Mouse (Mus musculus) liver, embryonic 16.5 days (tissue): ENCODE data around the gene Babam2. TPM values are rescaled to one million over a fixed set of nuclear protein-coding genes. Genes with fewer than 3 reads are reported as not detected.

ENCODE experiments used
- ATAC-seq: fragments of 200-750 bp; cut with Nextera tagmentation; 2 replicates; pipeline ENCODE4 v1.8.0; 2017; ENCODE audit warnings: low read depth, mild to moderate bottlenecking, moderate number of reproducible peaks, moderate library complexity
- H3K27ac ChIP-seq: fragments of 300-500 bp; sonication (generic); 2 replicates; pipeline ENCODE4 v1.5.1; 2014; ENCODE audit warnings: mild to moderate bottlenecking, low read length
- H3K27me3 ChIP-seq: fragments of 300-500 bp; sonication (generic); 2 replicates; pipeline ENCODE4 v1.6.1; 2014; ENCODE audit warnings: low read depth, low read length, mixed read lengths; ENCODE audit not compliant: control insufficient read depth, insufficient read depth
- H3K36me3 ChIP-seq: fragments of 300-500 bp; sonication (generic); 2 replicates; pipeline ENCODE4 v1.6.1; 2014; ENCODE audit warnings: mild to moderate bottlenecking; ENCODE audit not compliant: control insufficient read depth, insufficient read depth
- H3K4me1 ChIP-seq: fragments of 300-500 bp; sonication (generic); 2 replicates; pipeline ENCODE4 v1.6.1; 2014; ENCODE audit warnings: low read depth, low read length, mixed read lengths; ENCODE audit not compliant: control insufficient read depth
- H3K4me2 ChIP-seq: fragments of 300-500 bp; sonication (generic); 2 replicates; pipeline ENCODE4 v1.6.1; 2014; ENCODE audit warnings: low read depth, low read length, mixed read lengths
- H3K4me3 ChIP-seq: fragments of 300-500 bp; sonication (generic); 2 replicates; pipeline ENCODE4 v1.5.1; 2014; ENCODE audit warnings: low read depth, mild to moderate bottlenecking, low read length
- H3K9ac ChIP-seq: fragments of 300-500 bp; sonication (generic); 2 replicates; pipeline ENCODE4 v1.6.1; 2014; ENCODE audit warnings: low read depth, low read length
- H3K9me3 ChIP-seq: fragments of 300-500 bp; sonication (generic); replicated peaks from 2 replicates; pipeline ENCODE4 v1.6.1; 2016; ENCODE audit warnings: low read length; ENCODE audit not compliant: control insufficient read depth
- WGBS: fragments of 180-500 bp; shearing (Covaris S2); extraction: QIAGEN DNeasy Blood & Tissue Kit; methylation state at CpG from one replicate; pipeline ENCODE4 v1.1.7; 2014; ENCODE audit not compliant: insufficient replicate concordance; 5-methylcytosine and 5-hydroxymethylcytosine counted together
- polyA plus RNA-seq: library from polyadenylated mRNA; unstranded; fragments of >200 nt; fragmentation: Nextera tagmentation; extraction: Ambion mirVana; gene quantifications from 2 replicates; pipeline ENCODE4 v1.2.1, GENCODE M21; 2015

Babam2 gene
- polyA plus RNA-seq = 31.8 and 32.4 TPM in 2 replicates

DNA sequence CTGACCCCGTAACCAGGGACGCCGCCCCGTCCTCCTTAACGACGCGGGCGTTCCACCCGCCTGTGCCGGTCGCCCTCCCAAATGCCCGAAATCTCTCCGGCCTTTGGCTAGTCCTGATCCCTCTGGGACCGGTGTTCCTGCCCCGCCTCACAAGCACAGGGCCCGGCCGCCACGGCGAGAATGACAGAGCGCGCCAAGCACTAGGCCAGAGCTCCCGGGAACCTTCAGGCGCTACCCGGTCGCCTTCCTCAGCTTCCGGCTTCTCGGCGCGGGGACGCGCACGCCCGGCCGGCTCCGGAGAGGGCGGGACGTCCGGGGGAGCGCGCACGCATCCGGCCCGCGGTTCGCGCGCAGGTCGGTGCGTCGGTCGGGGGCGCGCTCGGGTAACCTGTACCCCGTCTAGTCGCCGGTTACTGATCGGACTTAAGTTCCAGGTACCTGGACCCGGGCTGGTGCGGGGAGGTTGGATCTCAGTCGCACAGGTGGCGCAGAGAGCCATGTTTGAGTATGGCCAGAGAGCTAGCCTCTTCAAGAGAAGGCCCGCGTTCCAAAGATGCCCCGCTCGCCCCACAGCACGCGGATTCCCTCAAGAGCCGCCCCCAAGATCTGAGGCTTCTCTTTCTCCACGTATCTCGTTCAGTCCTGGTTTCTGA, at the start of gene Babam2:
Babam2 (plus strand) TSS at position 41 of the 653 bp plus-strand sequence.
- H3K4me3 ChIP-seq = peak within 1 kb of the TSS; percentile 75
- H3K4me1 ChIP-seq = peaks cover 10% of the 10 kb centered on the region
- H3K36me3 ChIP-seq = no peaks in the 10 kb centered on the region
- peak; percentile 95 for ATAC-seq
- H3K27ac ChIP-seq = peak within 1 kb of the TSS; percentile 95
- no peaks in the 10 kb centered on the region for H3K27me3 ChIP-seq
- H3K4me2 ChIP-seq = peak within 1 kb of the TSS; percentile 81
- no peaks in the 10 kb centered on the region for H3K9me3 ChIP-seq
- WGBS = under 1% methylated on average over 71 of the region's 71 CpGs
- H3K9ac ChIP-seq = peak within 1 kb of the TSS; percentile 73

DNA sequence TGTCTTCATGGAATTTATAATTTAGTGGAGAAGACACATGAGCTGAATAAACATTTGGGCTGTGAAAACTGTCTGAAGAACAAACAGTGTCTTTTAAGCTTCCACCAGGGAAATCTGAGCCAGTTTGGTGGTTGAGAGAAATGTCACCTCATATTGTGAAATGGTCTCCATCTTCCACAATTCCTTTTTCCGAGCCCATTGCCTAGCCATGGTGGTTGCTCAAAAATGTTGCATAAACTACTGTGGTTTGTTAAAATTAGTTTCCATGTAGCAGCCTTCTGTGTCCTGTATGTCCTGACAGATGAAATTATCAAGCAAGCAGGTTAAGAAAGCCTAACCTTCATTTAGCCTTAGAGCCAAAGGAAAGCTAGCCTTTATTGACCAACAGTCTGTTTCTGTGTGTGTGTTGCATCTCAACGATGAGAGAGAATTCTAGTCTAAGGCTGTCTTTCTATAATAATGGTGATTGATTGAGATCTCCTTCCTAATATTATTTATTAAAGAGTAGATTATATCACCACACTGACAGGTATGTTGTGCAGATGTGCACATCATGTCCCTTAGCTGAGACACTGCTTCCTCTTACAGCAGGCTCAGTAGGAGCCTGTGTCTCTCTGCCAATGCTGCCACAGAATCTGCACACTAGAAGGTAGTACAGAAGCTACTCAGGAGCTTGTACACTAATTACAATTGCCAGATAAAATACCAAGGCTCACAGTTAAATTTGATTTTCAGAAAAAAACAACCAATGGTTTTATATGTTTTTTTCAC, 46.8 kb upstream of the Babam2 start:
- no peaks in the 10 kb centered on the region for H3K9me3 ChIP-seq
- H3K4me3 ChIP-seq = no peak overlapping the region
- no peak for ATAC-seq
- WGBS = 73% methylated on average over 2 of the region's 2 CpGs
- H3K9ac ChIP-seq = no peak overlapping the region
- no peak overlapping the region for H3K4me2 ChIP-seq
- H3K27ac ChIP-seq = peak overlapping the region; percentile 56; the same call in 1 of the 2 replicates
- no peaks in the 10 kb centered on the region for H3K4me1 ChIP-seq
- H3K36me3 ChIP-seq = no peaks in the 10 kb centered on the region
- H3K27me3 ChIP-seq = no peaks in the 10 kb centered on the region

DNA sequence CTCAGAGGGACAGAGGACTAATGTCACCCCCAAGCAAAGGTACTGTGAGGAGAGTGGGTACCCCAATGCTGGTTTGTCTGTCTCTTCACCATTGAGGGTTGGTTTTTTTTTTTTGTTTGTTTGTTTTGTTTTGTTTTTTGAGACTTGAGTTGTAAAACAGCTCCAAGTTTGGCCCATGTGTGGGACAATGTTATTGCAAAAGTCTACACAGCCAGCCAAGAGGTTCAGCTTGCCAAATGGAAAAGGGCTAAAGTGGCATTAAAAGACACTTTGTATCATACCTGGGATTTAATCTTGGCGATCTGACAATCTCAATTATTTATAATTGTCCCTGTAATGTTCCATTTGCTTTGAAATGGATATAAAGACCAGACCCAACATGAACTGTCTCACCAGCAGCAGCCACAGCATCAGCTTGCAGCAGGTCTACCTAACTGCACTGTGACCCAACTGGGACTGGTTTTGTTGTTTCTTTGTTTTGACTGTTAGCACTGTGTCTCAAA, 41.7 kb upstream of the Babam2 start:
- no peak overlapping the region for H3K4me2 ChIP-seq
- no peak overlapping the region for H3K4me3 ChIP-seq
- H3K4me1 ChIP-seq = no peaks in the 10 kb centered on the region
- no peak overlapping the region for H3K9ac ChIP-seq
- no peaks in the 10 kb centered on the region for H3K9me3 ChIP-seq
- H3K27ac ChIP-seq = no peak overlapping the region
- no peak for ATAC-seq
- WGBS = 73% methylated on average over 1 of the region's 1 CpGs
- no peaks in the 10 kb centered on the region for H3K27me3 ChIP-seq
- H3K36me3 ChIP-seq = no peaks in the 10 kb centered on the region

DNA sequence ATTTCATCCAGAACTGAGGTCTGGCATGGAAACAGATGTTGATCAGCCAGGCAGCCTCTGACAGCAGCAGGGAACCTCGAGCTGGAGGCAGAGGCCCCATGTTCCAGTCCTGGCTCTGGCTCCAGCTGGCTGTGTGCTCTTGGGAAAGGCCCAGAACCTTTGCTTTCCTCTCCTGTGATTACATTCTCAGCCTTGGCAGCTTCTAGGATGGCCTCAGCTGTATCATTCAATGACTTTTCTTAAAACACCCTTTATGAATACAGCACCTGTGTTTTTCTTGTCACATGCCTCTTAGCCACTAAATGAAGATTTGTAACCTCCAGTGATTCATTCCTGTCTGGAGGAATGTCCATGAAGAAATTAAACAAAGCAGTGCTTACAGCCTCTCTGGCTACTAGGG, 31.3 kb upstream of the Babam2 start:
- ATAC-seq = no peak
- H3K9ac ChIP-seq = no peak overlapping the region

DNA sequence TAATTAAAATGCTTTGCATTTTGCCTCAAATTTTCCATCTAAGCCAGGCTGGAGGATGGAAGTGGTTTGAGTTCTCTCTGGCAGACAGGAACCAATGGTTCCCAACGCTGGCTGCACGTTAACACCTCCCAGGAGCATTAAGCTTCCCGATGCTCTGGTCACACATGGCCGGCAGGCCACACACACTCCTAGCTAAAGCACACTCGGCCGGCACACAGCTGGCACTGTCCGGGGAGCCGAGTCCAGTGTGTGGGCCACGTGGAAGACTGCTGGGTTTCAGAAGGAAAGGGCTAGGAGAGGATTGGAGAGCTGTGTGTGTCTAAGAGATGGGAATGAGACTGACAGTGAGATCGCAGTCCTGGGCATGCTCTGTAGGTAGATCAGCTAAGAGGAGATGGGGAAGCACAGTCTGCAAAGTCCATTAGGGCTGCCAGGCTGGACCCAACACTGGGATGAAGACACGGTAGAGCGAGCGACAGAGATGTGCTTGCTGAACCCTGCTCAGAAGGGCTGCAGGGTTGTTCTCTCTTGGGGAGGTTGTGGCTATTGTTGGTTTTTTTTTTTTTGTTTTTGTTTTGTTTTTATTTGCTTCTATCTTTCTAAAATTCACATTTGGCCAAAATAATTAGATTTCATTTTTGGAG, 29.0 kb upstream of the Babam2 start:
- Histone ChIP-seq H3K9me3 (no peaks in the 10 kb centered on the region), H3K4me3 (no peak overlapping the region), H3K4me2 (no peak overlapping the region), H3K27ac (no peak overlapping the region), H3K36me3 (no peaks in the 10 kb centered on the region), H3K9ac (no peak overlapping the region), H3K4me1 (no peaks in the 10 kb centered on the region), H3K27me3 (no peaks in the 10 kb centered on the region)
- 79% methylated on average over 13 of the region's 13 CpGs for WGBS
- ATAC-seq = no peak

More for the DNA sequence above, 31.3 kb upstream of the Babam2 start:
- Histone ChIP-seq H3K4me2 (no peak overlapping the region), H3K27me3 (no peaks in the 10 kb centered on the region), H3K4me3 (no peak overlapping the region), H3K4me1 (no peaks in the 10 kb centered on the region), H3K27ac (no peak overlapping the region), H3K9me3 (no peaks in the 10 kb centered on the region), H3K36me3 (no peaks in the 10 kb centered on the region)
- WGBS = 39% methylated on average over 1 of the region's 1 CpGs

DNA sequence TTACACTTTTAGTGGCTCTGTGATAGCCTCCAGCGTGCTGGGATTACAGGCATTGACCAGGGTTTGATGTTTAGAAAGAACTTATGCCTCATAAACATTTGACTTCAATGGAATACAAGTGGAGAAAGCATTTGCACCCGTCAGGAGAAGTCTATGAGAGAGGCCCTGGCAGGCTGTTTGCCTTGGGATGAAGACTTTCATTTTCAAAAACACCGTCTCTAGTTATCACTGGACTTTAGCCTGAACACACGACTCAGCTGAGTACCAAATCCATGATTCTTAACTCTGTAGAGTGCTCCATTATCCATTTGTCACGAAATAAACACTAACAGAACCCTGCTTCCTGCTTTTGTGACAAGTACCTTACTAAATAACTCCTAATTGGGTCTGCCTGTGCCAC, 27.5 kb upstream of the Babam2 start:
- ATAC-seq = no peak

DNA sequence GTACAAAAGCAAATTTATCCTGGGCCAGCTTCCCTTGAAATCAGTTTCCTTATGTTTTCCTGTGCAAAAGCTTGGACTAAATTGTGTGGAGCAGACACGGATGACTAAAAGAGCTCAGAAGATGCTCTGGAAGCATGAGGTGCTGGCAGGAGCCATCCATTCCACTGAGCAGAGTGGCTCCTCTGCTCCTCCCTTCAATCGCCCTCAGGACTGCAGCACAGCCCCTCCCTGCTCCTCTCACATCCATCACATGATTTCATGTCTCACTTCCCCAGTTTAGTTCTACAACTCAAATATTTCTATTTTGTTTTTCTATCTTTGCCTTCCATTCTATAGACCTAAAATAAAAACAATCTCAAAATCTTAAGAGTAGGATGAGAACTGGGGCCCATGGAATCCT, 26.3 kb upstream of the Babam2 start:
- no peak overlapping the region for H3K9ac ChIP-seq
- H3K27me3 ChIP-seq = no peaks in the 10 kb centered on the region
- no peaks in the 10 kb centered on the region for H3K36me3 ChIP-seq
- H3K4me2 ChIP-seq = no peak overlapping the region
- WGBS = 66% methylated on average over 2 of the region's 2 CpGs
- ATAC-seq = no peak
- no peaks in the 10 kb centered on the region for H3K9me3 ChIP-seq
- H3K27ac ChIP-seq = no peak overlapping the region
- H3K4me1 ChIP-seq = no peaks in the 10 kb centered on the region
- H3K4me3 ChIP-seq = no peak overlapping the region

More for the DNA sequence above, 27.5 kb upstream of the Babam2 start:
- H3K4me3 ChIP-seq = no peak overlapping the region
- H3K9ac ChIP-seq = no peak overlapping the region
- no peak overlapping the region for H3K4me2 ChIP-seq
- H3K4me1 ChIP-seq = no peaks in the 10 kb centered on the region
- H3K27ac ChIP-seq = no peak overlapping the region
- no peaks in the 10 kb centered on the region for H3K27me3 ChIP-seq
- no peaks in the 10 kb centered on the region for H3K36me3 ChIP-seq
- no peaks in the 10 kb centered on the region for H3K9me3 ChIP-seq
- WGBS = 67% methylated on average over 5 of the region's 5 CpGs

DNA sequence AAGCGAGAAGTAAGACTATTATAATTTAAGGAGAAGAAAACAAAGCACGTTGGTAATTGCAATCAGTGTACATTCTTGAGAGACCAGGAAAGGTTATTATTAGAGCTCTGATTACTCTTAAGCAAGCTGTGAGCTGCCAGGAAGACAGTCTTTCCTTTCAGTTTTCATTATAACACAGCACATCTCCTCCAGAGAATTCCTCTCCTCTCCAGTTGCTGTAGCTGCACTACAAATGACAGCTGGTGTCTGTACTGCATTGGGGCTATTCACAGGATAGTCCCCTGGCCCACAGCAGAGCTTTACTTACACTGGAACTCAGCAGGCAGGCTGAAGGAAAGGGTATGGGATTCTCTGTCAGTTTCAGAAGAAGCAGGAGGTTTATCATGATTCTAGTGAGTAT, 24.1 kb upstream of the Babam2 start:
- H3K9me3 ChIP-seq = no peaks in the 10 kb centered on the region
- peaks cover 2% of the 10 kb centered on the region; the same call in 1 of the 2 replicates for H3K4me1 ChIP-seq
- WGBS = 61% methylated on average over 2 of the region's 2 CpGs
- H3K9ac ChIP-seq = no peak overlapping the region
- no peaks in the 10 kb centered on the region for H3K27me3 ChIP-seq
- no peak overlapping the region for H3K27ac ChIP-seq
- no peak overlapping the region for H3K4me3 ChIP-seq
- H3K36me3 ChIP-seq = no peaks in the 10 kb centered on the region
- ATAC-seq = no peak
- H3K4me2 ChIP-seq = no peak overlapping the region
